ENCODE assay signal across 13 mouse cellular contexts in genomic region chr4:53181479-53181878, GRCm38 (mm10).
"Had no signal": no experiment of that assay in that cellular context is flagged by ENCODE, and none has a peak within 500 bp of the region (broad histone marks: within the 10 kb centered on the region; RNA-seq: fewer than 3 reads in every experiment).

No protein-coding gene starts in this region.

- H3K36me3 ChIP-seq: kidney, embryonic 15.5 days; limb, embryonic 12.5 days; liver, embryonic 13.5 days; midbrain, embryonic 15.5 days; stomach, embryonic 15.5 days had no signal

- H3K27ac ChIP-seq: kidney, embryonic 15.5 days; left cerebral cortex, adult 2 months; limb, embryonic 12.5 days; liver, embryonic 13.5 days; midbrain, embryonic 15.5 days; stomach, embryonic 15.5 days had no signal

- H3K4me2 ChIP-seq: kidney, embryonic 15.5 days; limb, embryonic 12.5 days; liver, embryonic 13.5 days; midbrain, embryonic 11.5 days; midbrain, embryonic 15.5 days; stomach, embryonic 15.5 days had no signal

- H3K4me3 ChIP-seq: kidney, embryonic 15.5 days; left cerebral cortex, adult 2 months; limb, embryonic 12.5 days; liver, embryonic 13.5 days; megakaryocyte, embryonic 14.5 days; midbrain, embryonic 15.5 days; stomach, embryonic 15.5 days had no signal

- H3K27me3 ChIP-seq: kidney, embryonic 15.5 days; limb, embryonic 12.5 days; liver, embryonic 13.5 days; midbrain, embryonic 15.5 days; stomach, embryonic 15.5 days had no signal

- H3K4me1 ChIP-seq: liver, embryonic 13.5 days; stomach, embryonic 15.5 days had no signal

- H3K9me3 ChIP-seq: kidney, embryonic 15.5 days; liver, embryonic 13.5 days; midbrain, embryonic 15.5 days; stomach, embryonic 15.5 days had no signal

- ATAC-seq: midbrain, embryonic 15.5 days had no signal

- H3K9ac ChIP-seq: kidney, embryonic 15.5 days; limb, embryonic 12.5 days; liver, embryonic 13.5 days; midbrain, embryonic 15.5 days; stomach, embryonic 15.5 days had no signal

- DNase-seq: kidney, adult 2 months; kidney, postnatal 25 days; liver; liver, embryonic 13.5 days; lung, adult 18-20 months; thymus, postnatal 4 days had no signal
